Mouse (Mus musculus): ENCODE measurements around the gene Npas2.

DNA sequence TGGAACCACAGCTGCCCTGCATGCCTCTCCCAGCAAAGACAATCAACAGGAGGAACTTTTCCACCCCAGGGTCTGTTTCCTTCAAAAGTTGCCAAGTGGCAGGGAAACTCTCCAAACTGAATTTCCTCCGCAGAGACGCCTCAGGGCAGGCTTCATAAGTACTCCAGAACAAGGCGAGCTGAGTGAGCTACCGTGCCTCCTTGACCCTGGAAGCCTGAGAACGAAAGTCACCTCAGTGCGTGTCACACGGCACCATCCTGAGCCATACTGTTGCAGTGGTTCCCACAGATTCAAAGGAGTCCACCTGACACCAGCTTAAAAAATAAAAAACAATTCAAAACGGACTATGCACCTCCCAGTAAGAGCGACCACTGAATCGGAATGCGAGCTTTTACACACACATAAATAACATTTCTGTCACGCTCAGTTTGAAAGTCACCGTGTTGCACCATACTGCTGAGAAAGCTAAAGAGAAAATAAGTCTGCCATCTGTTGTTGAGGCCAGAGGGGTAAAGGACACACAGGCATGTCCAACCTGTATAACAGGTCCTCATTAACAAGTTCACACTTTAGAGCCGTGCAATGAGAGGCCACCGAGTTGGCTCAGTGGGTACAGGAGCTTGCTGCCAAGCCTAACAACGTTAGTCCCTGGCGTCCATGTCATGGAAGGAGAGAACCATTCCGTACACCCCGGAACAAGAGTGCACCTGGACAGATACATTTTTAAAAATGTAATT is 216.7 kb downstream of the Npas2 start:
- TF ChIP-seq CTCF (IDR thresholded peaks at IDR 0.05; ENCODE audit: control insufficient read depth, insufficient read depth, insufficient replicate concordance, low read depth, low read length) (no peak), POLR2A (IDR thresholded peaks at IDR 0.05; ENCODE audit: control insufficient read depth, low read depth, low read length) (no peak)
